Mouse (Mus musculus): ENCODE results near the gene Pxylp1.

DNA sequence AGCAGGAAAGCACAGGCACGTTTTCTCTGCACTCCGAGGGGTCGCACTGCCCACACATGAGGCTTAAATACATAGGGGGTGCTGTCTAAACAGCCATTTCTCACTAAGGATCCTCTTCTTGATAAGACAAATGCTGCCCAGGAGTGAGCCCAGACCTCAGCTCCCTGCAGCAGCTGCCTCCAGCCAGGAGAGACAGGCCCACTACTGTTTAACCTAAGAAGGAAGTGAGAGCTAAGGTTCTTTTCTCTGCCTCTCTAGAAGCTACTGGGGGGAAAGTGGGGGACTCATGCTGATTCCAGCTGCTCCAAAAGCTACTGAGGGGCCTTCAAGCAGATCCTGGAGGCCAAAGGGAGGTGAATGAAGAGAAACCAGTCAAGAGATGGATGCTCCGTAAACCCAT, 16.8 kb downstream of the Pxylp1 start:
- TF ChIP-seq CTCF (IDR thresholded peaks at IDR 0.05; ENCODE audit: insufficient read depth, low read depth, low read length) (no peak), POLR2A (IDR thresholded peaks at IDR 0.05; ENCODE audit: insufficient read depth, low read depth, low read length) (no peak)

Data from olfactory bulb, adult 2 months (tissue).